Mouse (Mus musculus) megakaryocyte, adult 5-6 weeks (primary cell): ENCODE measurements at regions not wholly inside any gene's neighbourhood (a gene's known extent, or its start where the extent isn't known, plus 50 kb on each side); places are given as distances from the start of the nearest gene placed in this dataset.

Experiments
- ATAC-seq: 2 replicates; pipeline ENCODE4 v1.8.0; 2016; ENCODE audit warnings: mild to moderate bottlenecking, inconsistent platforms; ENCODE audit not compliant: poor library complexity, severe bottlenecking

DNA sequence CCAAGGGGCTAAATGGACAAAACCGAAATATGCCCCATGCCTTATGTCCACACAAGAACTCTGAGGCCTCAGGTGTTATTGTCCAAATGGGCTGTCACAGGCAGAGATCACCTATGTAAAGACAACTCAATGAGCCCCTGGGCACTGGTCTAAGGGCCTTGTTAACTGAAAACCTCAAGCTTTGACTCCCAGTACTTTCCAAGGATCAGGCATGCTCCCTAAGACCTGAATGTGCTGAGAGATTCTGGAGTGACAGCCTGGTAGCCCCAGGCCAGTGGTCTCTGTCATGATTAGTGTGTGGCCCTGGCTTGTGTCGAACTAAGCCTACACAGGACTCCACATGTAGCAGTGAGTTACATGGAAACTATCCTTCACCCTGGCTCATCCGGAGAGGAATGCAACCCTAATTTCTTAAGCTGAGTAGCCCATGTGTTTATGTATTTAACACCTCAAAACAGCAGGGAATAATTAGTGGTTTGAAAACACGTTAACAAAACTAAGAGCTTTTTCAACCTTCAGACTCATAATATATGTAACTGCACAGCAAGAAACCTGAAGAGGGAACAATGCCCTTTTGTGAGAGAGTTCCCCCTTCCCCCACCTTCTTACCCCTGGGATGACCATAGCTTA is 435.3 kb upstream of the Mki67 start:
- no peak for ATAC-seq

DNA sequence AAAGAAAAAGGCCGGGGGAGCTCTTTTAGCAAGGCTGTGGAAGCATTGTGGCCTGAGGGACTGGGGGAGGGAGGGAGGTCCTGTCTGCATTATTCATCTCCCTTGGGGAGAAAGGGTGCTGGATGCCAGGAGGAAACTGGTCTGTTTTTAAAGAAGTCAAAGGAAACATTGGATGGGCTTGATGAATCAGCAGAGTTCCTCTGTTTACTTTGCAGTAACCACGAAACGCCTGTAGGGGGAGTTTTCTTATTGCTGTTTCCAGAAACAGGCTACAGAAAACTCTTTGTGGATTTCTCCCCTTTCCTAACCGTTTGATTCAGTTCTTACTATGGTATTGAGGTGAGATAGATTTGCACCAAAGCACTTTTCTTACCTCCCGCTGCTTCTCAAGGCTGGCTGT is 436.3 kb upstream of the Mki67 start:
- no peak for ATAC-seq

DNA sequence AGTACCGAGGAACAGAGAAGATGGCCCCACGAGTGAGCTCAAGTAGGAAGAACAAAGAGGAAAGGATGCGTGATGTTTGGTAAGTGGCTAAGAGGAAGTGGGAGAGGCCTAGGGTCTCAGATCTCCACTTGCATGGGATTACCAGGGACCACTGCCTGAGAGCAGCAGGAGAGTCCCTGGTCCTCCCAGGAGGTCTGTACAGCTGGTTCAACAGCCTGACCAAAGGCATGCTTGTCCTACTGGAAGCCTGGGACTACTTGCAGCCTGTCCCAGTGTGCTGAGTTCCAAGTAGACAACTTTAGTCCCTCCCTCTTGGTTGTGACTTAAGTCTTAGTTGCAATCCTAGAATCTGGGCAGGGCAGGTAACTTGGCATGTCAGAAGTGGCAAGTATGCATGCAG is 437.5 kb upstream of the Mki67 start:
- peak; percentile 21; the same call in 1 of the 2 replicates for ATAC-seq

DNA sequence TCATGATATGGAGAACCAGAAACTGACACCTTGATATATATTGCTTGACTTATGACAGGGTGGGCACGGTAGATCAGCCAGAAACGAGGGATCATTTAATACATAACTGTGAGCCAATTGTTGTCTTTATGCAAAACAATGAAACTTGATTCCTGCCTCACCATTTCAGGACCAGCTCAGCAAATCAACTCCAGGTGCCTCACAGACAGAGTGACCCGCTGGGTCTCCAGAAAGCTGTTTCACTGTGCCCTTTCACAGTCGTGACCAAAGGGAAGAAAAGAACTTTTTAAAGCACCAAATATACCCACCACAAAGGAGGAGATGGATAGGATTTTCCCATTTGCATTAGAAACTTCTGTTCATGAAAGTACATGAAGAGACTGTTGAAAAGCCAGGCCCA is 443.0 kb upstream of the Mki67 start:
- ATAC-seq: no peak

DNA sequence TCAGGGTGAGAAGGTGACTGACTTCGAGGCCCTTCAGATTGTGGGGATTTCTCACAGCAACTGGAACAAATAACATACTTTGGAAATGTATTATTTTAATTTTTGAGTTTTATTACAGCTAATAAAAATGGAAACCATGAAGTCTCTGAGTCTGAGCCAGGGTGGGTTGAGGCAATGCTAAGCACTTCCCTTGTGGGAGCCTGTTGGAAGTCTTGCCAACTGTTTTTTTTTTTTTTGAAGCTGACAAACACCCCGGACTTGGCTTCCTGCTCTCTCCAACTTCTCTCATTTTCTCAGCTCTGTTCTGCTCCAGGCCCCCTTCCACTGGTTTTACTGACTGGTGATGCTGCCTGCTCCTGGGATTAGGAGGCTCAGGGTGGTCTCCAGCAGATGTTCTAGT is 445.4 kb upstream of the Mki67 start:
- ATAC-seq: no peak

DNA sequence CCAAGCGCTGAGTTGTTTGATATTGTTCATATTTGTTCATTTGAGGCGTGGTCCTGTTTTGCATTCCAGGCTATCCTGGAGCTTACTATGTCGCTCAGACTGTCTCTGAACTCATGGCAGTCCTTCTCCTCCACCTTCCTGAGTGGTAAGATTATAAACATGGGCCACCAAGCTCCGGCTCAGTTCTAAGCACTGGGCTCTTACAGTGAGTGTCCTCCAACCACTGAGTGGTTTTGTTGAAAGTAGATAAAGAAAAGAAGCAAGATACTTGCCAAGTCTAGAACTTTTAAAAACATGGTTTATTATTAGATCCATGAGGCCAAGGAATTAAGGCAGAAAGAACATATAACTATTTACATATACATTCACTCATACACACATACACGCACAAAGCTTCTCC is 448.7 kb upstream of the Mki67 start:
- ATAC-seq: no peak

DNA sequence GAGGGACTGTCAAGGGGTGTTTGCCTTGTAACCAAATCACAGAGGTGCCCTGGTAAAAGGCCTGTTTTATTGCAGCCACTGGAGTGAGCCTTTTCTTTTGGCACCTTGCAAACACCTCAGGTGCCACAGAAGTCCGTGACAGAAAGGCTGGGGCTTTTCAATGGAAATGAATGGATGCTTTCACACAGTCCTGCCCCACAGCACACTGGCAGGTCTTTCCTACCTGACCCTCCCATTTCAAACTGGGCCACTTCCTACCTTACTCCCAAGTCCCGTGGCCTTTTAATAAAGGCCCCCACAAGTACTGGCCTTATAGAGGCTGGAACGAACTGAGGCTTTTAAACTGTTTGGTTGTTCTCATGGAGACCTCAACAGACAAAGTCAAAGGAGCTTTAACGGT is 453.1 kb upstream of the Mki67 start:
- no peak for ATAC-seq

DNA sequence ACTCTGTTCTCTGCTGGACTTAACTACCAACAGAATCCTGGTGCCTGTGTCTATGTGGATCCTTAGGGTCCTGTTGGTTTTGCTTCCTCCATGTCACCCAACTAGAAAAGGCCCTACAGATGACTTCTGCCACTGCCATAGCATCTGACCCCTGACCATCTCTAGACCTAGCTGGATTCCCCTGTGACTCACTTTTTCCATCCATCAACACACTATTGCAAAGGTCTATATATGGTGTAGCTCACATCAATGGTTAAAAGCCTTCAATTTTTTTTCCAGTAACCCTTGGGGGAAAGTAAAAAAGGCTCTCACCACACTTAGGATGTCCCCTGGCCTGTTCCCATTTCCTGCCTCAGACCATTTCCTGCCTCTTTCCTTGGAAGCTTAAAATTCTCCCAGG is 460.2 kb upstream of the Mki67 start:
- no peak for ATAC-seq

DNA sequence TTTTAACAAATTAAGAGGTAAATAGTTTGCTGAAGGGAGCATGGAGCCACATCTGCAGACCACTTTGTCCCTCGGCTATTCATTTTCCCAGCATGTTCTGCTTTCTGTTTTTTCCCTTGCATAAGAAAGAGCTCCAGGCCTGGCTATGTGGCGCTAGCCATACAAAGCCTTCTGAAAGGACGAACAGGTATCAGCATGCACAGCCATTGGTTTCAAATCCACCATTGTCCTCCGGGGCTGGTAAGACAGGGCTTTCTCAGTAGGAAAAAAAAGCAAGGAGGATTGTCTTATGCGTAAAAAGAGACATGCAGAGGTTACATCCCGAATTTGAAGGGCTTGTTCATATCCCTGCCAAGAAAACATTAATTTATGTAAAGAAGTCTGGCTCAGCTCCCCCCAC is 464.8 kb upstream of the Mki67 start:
- ATAC-seq: no peak

DNA sequence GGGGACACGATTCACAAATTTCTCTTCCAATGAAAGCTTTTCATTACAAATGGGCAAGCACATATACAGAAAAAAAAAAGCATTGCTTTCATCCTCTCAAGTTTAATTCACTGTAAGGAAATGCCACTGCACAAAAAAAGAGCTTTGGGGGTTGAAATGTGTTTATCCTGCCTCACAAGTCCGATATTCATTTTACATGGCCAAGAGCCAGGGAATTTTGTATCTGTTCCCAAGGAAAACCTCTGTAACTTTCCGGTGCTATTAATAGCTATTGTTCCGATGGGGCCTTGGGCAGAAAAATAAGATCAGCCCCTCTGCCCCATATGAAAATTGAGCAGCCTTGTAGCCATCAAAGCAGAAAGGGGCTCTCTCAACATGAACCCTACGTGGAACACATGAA is 465.9 kb upstream of the Mki67 start:
- no peak for ATAC-seq

DNA sequence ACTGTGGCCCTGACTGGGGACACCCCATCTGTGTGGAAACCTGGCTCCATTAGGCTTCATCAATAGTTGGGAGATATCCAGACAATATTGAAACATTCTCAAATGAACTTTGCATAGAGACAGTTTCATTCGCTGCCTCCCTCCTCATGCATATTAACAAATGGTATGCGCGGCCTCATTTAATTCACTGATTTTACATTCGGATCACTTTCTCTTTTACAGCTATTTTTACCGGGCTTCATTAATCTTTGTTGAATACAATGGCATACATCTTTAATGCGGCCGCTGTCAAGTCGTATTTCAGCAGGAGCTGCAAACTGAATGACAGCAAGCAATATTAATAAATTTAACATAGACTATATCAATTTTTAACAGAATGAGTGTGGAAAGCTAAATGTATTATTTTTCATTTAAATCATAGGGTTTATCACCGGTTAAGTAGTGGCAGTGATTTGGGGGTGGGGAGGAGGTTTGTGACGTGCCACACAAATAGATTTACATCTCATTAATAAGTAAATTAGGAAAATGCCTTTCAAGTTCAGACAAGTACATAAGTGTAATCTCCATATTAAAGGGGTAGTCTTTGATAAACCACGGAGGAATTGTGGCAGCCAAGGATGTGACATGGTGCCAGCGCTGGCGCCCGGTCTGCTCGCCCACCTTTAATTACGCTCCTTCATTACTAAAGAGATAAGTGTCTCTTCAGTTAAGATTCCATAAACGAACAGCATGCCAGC is 480.4 kb upstream of the Mki67 start:
- no peak for ATAC-seq

DNA sequence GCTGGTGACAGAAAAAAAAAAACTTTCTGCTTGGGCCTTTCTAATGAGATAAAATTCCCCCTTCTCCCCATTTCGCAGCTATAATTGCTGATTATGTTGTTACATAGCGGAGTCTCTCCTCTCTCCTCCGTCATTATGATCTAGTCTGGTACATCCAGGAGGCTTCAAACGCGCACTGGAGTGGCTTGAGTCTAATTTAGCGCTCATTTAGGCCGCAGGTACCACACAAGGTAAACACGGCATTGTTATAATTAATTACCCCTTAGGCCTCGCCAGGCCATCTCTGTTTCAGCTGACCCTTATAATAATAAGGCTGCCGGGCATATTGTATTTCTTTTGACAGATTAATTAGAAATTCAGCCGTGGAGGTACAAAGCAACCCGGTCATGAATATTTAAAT is 492.7 kb upstream of the Mki67 start:
- no peak for ATAC-seq

DNA sequence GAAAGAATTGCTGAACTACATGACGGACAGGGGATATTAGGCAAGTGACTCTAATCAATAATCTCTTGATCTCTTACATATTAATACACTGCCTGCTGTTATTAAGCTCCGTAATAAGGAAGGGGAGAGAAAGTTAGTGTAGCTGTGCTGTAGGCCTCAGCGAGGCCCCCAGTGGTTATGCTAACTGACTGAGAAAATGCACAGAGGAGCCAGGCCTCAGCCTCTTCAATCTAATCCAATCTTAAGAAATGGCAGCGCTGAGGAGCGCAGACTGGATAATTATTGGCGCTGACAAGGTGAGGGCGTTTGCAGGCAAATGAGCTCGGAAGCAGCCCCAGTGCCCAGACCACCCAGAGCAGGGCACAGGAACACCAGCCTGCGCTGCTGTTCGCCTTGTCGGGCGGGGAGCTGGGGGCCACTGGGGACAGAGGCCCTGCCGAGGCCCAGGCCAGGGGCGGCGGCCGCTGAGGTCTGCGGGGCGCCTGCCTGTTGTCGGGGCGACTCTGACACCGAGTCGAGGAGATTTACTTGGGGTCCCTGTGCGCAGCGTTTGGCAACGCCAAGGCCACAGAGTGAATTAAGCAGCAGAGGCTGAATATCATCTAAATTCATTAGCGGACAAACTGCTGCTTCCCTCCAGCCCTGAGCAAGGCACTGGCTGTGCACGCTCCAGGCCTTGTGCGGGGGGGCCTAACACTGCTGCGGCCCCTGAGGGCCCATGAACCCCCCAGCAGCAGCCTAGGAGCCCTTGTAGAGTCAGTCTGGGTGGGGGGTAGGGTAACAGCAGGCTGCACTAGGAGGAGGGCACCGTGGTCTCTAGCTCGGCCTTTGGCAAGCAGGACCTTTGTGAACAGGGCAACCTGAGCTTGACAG is 493.4 kb upstream of the Mki67 start:
- no peak for ATAC-seq

DNA sequence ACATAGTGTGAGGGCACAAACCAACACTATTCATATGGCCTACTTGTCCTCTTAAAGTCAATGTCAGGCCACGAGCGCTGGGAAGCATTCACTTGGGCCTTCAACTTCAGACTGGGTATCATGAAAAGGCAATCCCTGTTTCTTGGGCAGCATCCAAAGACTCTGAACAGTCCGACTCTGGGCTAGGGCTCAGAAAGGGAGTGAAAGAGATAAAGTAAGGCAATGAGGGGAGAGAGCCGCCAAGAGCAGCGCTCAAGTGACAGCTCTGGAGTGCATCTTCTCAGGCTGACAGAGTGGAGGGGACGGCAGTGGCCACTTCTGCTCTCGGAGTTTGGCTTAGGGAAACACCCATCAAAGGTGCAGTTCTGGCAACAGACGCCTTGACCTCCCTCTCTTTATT is 496.3 kb upstream of the Mki67 start:
- ATAC-seq: no peak

DNA sequence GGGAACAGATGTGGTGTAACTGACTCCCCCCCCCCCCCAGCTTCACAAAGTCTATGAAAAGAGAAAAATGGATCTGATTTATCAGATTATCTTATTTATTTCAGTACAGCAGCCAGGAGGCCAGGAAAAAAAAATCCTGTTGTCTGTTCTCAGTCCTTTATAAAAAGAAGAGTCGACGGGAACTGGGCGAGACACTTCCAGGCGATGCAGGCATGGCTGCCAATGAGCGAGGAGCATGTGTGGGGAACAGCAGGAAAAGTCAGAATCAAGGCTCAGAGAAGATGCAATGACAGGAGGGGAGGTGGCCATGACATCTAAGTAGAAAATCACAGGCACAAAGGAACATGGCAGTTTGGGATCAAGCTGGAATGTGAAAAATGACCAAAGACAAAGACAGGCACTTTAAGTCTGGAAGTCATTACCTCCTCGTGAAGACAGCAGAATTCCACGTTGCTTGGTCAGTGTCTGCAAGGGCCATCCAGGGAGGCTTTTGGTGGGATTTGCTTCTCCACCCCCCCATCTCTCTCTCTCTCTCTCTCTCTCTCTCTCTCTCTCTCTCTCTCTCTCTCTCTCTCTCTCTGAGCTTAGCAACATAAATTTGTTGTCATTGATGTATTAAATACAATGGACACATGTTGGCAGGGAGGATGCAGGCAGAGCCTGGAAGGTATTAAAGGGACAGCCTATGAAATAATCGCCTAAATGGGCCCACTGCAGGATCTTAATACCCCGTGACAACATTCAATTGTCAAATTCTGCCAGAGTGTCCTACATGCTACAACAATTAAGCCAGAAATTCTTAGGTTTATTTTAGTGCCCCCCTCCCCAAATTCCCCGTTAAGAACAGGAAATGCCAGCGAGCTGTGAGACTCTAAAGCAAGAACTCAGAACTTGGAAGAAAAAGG is 497.1 kb upstream of the Mki67 start:
- no peak for ATAC-seq

DNA sequence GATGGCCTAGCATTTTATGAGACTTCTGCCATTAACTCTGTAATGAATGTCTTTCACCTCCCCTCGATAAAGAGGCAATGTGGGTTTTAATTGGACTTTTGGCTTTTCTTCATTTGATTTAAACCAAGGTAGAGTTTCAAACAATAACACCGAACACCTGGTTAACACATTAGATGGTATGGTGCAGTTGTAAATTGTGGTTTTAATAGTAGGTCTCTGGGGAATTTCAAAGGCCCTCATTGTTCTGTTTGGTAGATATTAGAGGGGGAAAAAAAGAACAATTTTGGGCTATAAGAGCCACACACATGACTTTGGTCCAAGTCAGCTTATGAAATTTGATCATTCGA is 497.8 kb upstream of the Mki67 start:
- no peak for ATAC-seq

DNA sequence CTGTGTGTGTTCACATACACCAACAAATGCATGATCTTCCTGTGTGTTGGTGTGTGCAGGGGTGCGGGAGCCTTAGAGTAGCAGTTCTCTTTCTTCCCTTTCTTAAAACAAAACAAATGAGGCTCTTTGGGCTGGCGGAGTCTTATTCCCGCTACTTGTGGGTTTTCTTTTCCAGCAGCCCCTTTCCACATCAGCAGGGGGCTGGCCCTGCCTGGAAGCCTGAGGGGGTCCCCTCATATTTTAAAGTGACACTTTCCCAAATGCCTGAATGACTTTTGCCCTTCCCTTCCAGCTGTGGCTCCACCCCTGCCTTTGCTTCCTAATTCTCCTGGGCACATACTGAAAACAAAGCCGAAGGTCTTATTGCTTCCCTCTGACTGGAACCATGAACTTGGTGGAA is 498.3 kb upstream of the Mki67 start:
- ATAC-seq: no peak

DNA sequence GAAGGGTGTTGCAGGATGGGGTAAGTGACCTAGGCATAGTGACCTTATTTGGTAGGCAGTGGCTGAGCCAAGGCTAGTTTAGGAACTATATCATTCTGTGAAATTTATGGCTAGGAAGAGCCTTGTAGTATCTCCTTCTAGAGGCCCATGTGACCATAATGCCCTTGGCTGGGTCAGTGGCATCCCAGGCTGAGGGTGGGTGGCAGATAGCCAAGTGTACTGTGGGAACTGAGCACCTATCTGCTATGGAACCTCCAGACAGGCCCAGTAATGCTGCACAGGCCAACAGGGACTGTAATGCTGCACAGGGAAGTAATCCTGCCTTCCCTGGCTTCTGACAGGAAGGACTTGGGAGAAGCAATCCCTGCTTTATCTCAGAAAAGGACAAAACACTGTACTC is 500.6 kb upstream of the Mki67 start:
- ATAC-seq: no peak

DNA sequence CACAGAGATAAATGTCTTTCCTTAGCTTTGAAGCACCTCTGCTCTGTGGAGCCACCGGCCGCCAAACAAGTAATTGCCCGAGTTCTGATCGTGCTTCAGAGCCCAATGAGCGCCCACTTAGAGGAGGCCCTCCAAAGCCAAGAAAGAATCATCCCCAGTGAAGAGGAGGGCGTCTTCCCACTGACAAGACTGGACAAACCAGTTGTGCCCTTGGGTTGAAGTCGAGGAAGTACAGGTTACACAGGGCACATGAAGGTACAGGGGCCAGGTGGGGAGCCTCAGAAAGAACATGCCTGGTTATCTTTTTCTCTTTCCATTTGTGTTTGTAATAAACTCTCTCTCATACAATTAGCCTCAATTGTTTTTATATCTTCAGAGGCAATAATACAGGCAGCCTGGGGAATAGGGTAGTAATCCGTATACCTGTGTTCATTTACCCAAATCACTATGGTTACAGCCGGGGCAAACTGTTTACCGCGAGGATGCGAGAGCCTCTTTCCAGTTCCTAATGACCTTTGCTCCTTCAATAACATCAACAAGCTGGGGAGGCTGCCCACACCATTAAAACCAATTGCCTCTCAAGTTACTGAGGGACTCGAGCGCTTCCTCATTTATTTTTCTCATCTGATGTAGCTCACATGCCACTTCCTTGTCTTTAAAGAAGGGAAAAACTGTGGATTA is 503.5 kb upstream of the Mki67 start:
- ATAC-seq: no peak
